Mouse (Mus musculus): ENCODE data around the gene Strn4. TPM values are rescaled to one million over a fixed set of nuclear protein-coding genes. Genes with fewer than 3 reads are reported as not detected.

Gene Strn4
- total and polyA plus RNA-seq, 3 experiments, result 55.8 to 93.5 TPM; not detected in 1

DNA sequence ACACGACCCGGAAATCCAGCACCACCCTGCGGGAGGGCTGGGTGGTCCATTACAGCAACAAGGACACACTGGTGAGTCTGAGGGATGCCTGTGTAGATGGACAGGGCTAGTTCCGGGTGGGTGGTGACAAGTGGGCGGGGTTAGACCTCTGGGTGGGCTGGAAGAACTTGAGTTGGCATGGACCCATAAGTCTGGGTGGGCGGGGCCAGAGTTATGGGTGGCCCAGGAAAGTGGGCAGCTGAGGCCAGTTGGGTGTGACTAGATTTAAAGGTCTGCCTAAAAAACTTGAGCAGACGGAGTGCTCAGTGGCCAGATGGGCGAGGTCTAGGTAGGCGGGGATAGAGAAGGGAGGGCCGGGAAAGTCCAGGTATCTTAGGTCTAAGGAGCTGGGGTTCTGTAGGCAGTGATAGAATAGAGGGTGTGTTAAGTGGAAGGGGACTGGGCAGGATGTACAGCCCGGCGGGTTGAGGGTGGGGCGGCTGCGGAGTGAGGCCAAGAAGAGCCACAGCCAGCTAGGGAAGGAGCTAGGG lies 37.7 kb downstream of the Strn4 start:
- H3K4me1 ChIP-seq (ENCODE audit: control insufficient read depth in 1 of 2, insufficient read depth in 2 of 2, low read length in 2 of 2), result 0 out of 4 replicates have a peak, but pooled peaks cover 0 to 3% of the 10 kb centered on the region in 2 experiments
- no peak overlapping the region for H3K9ac ChIP-seq (ENCODE audit: control insufficient read depth, low read depth, low read length, poor library complexity, severe bottlenecking)
- 0 out of 4 replicates have a peak, but pooled peaks cover 0 to 2% of the 10 kb centered on the region in 2 experiments for H3K36me3 ChIP-seq (ENCODE audit: control insufficient read depth in 1 of 2, insufficient read depth in 2 of 2, low read length in 2 of 2)
- no peak overlapping the region for H3K4me3 ChIP-seq (ENCODE audit: control insufficient read depth in 1 of 2, insufficient read depth in 1 of 2, low read depth in 2 of 2, low read length in 2 of 2)
- no peaks in the 10 kb centered on the region for H3K79me2 ChIP-seq (ENCODE audit: control insufficient read depth, insufficient read depth, low read length, poor library complexity)
- H3K27me3 ChIP-seq (ENCODE audit: control insufficient read depth in 1 of 2, insufficient read depth in 2 of 2, low read length in 2 of 2), result no peaks in the 10 kb centered on the region
- H3K27ac ChIP-seq (ENCODE audit: control insufficient read depth, low read depth, low read length), result no peak overlapping the region
- DNase-seq (ENCODE audit: low read depth, low spot score), result no peak
- no peak for TF ChIP-seq BHLHE40 (IDR thresholded peaks at IDR 0.05; ENCODE audit: borderline replicate concordance, low read depth, low read length)
- TF ChIP-seq GATA1 (IDR thresholded peaks at IDR 0.05; ENCODE audit: low read depth, low read length), result no peak
- no peak for TF ChIP-seq RAD21 (IDR thresholded peaks at IDR 0.05; ENCODE audit: low read depth, low read length)
- TF ChIP-seq TCF12 (IDR thresholded peaks at IDR 0.05; ENCODE audit: low read depth, low read length), result no peak
- no peak for TF ChIP-seq GABPA (IDR thresholded peaks at IDR 0.05; ENCODE audit: low read depth, low read length)
- no peak for TF ChIP-seq HCFC1 (IDR thresholded peaks at IDR 0.05; ENCODE audit: low read depth, low read length)
- no peak for TF ChIP-seq RCOR1 (IDR thresholded peaks at IDR 0.05; ENCODE audit: low read depth, low read length)
- no peak for TF ChIP-seq POLR2AphosphoS5 (IDR thresholded peaks at IDR 0.05; ENCODE audit: borderline replicate concordance, low read depth, low read length)
- no peak for TF ChIP-seq TAL1 (IDR thresholded peaks at IDR 0.05; ENCODE audit: low read length)
- TF ChIP-seq MAZ (IDR thresholded peaks at IDR 0.05; ENCODE audit: low read depth, low read length), result no peak
- H3K9me3 ChIP-seq (replicated peaks; ENCODE audit: insufficient read depth, low read length), result no peaks in the 10 kb centered on the region

DNA sequence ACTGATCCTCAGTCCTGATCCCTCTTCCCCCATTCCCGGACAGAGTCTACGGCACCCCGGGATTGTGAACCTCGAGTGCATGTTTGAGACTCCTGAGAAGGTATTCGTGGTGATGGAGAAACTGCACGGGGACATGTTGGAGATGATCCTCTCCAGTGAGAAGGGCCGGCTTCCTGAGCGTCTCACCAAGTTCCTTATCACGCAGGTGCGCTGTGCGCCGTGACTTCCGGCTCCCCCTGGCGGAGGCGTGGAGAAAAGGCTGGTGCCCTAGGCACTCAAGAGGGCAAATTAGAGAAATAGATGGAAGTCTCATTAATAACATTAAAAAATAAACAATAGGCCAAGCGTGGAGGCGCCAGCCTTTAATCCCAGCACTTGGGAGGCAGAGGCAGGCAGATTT lies 42.6 kb downstream of the Strn4 start:
- Histone ChIP-seq H3K4me1 (ENCODE audit: control insufficient read depth in 1 of 2, insufficient read depth in 2 of 2, low read length in 2 of 2) (0 out of 4 replicates have a peak, but pooled peaks cover 0 to 3% of the 10 kb centered on the region in 2 experiments), H3K27me3 (ENCODE audit: control insufficient read depth in 1 of 2, insufficient read depth in 2 of 2, low read length in 2 of 2) (no peaks in the 10 kb centered on the region), H3K36me3 (ENCODE audit: control insufficient read depth in 1 of 2, insufficient read depth in 2 of 2, low read length in 2 of 2) (0 out of 4 replicates have a peak, but pooled peaks cover 0 to 2% of the 10 kb centered on the region in 2 experiments), H3K79me2 (ENCODE audit: control insufficient read depth, insufficient read depth, low read length, poor library complexity) (no peaks in the 10 kb centered on the region), H3K4me3 (ENCODE audit: control insufficient read depth in 1 of 2, insufficient read depth in 1 of 2, low read depth in 2 of 2, low read length in 2 of 2) (0 out of 4 replicates have a peak overlapping the region, but pooled peaks of 1 of the 2 experiments have one; percentile 25), H3K9ac (ENCODE audit: control insufficient read depth, low read depth, low read length, poor library complexity, severe bottlenecking) (no peak overlapping the region), H3K9me3 (replicated peaks; ENCODE audit: insufficient read depth, low read length) (no peaks in the 10 kb centered on the region), H3K27ac (ENCODE audit: control insufficient read depth, low read depth, low read length) (no peak overlapping the region)
- TF ChIP-seq ZMIZ1 (IDR thresholded peaks at IDR 0.05; ENCODE audit: low read depth, low read length) (no peak), CTCF (IDR thresholded peaks at IDR 0.05 in 2 of 3, conservative IDR thresholded peaks at IDR 0.05 in 1 of 3; ENCODE audit: control insufficient read depth in 1 of 3, insufficient read depth in 1 of 3, low read depth in 2 of 3, low read length in 3 of 3, poor library complexity in 1 of 3, severe bottlenecking in 1 of 3) (peak; percentile 48 to 85 (median 79)), USF1 (IDR thresholded peaks at IDR 0.05; ENCODE audit: low read depth, low read length) (no peak), SMC3 (IDR thresholded peaks at IDR 0.05; ENCODE audit: low read depth, low read length) (peak; percentile 70), RAD21 (IDR thresholded peaks at IDR 0.05; ENCODE audit: low read depth, low read length) (peak; percentile 32), HCFC1 (IDR thresholded peaks at IDR 0.05; ENCODE audit: low read depth, low read length) (0 out of 2 replicates have a peak, but pooled peaks have one; percentile 48), RCOR1 (IDR thresholded peaks at IDR 0.05; ENCODE audit: low read depth, low read length) (0 out of 2 replicates have a peak, but pooled peaks have one; percentile 16), MYB (IDR thresholded peaks at IDR 0.05; ENCODE audit: low read depth, low read length) (no peak), NRF1 (IDR thresholded peaks at IDR 0.05; ENCODE audit: insufficient read depth, low read depth, low read length, poor library complexity, severe bottlenecking) (peak; percentile 37; the same call in 1 of the 2 replicates), GATA1 (IDR thresholded peaks at IDR 0.05; ENCODE audit: low read depth, low read length) (peak; percentile 59; the same call in 1 of the 2 replicates), MYC (IDR thresholded peaks at IDR 0.05; ENCODE audit: low read depth, low read length) (no peak), ELF1 (IDR thresholded peaks at IDR 0.05; ENCODE audit: low read depth, low read length) (0 out of 2 replicates have a peak, but pooled peaks have one; percentile 18), TCF12 (IDR thresholded peaks at IDR 0.05; ENCODE audit: low read depth, low read length) (peak; percentile 28; the same call in 1 of the 2 replicates), POLR2A (IDR thresholded peaks at IDR 0.05; ENCODE audit: control insufficient read depth in 1 of 2, insufficient read depth in 1 of 2, low read depth in 1 of 2, low read length in 2 of 2, poor library complexity in 1 of 2) (no peak)
- DNase-seq (ENCODE audit: low read depth, low spot score), result peak; percentile 73
